Mouse (Mus musculus): ENCODE data around the gene G6pc3. TPM values are rescaled to one million over a fixed set of nuclear protein-coding genes. Genes with fewer than 3 reads are reported as not detected.

G6pc3 gene
- polyA plus RNA-seq, 1 experiment from 2014 or later, result 27.6 TPM

- Histone ChIP-seq H3K36me3 (no peaks in the 10 kb centered on the region), H3K9me3 (no peaks in the 10 kb centered on the region), H3K9ac (peak within 1 kb of the TSS; percentile 86), H3K4me2 (peak within 1 kb of the TSS; percentile 75), H3K4me1 (peaks cover 42% of the 10 kb centered on the region), H3K27me3 (no peaks in the 10 kb centered on the region), H3K4me3 (peak within 1 kb of the TSS; percentile 84), H3K27ac (peak within 1 kb of the TSS; percentile 86)
- WGBS, result under 1% methylated on average over 49 of the region's 49 CpGs
- peak; percentile 92 for ATAC-seq (ENCODE audit: insufficient number of reproducible peaks, low FRiP score, low TSS enrichment, low read depth)
Measured at GRCm38 (mm10) chr11:102230006-102230741, 40.8 kb downstream of the G6pc3 start, which contains the start of gene Hdac5. Gene Hdac5 (minus strand): TSS chr11:102230166.

GRCm38 (mm10) chr11:102236022-102236421 is 46.6 kb downstream of the G6pc3 start:
- no peak for ATAC-seq (ENCODE audit: insufficient number of reproducible peaks, low FRiP score, low TSS enrichment, low read depth)
- Histone ChIP-seq H3K27ac (no peak overlapping the region), H3K4me2 (no peak overlapping the region), H3K4me1 (no peaks in the 10 kb centered on the region), H3K36me3 (no peaks in the 10 kb centered on the region), H3K9me3 (no peaks in the 10 kb centered on the region), H3K9ac (no peak overlapping the region), H3K4me3 (no peak overlapping the region), H3K27me3 (no peaks in the 10 kb centered on the region)
- WGBS, result 58% methylated on average over 2 of the region's 2 CpGs

GRCm38 (mm10) chr11:102240636-102241035 is 51.2 kb downstream of the G6pc3 start:
- Histone ChIP-seq H3K4me3 (no peak overlapping the region), H3K9me3 (no peaks in the 10 kb centered on the region), H3K4me2 (no peak overlapping the region), H3K9ac (no peak overlapping the region), H3K4me1 (peaks cover 13% of the 10 kb centered on the region), H3K27ac (no peak overlapping the region), H3K36me3 (no peaks in the 10 kb centered on the region), H3K27me3 (no peaks in the 10 kb centered on the region)
- ATAC-seq (ENCODE audit: insufficient number of reproducible peaks, low FRiP score, low TSS enrichment, low read depth), result no peak
- 89% methylated on average over 6 of the region's 6 CpGs for WGBS

DNA sequence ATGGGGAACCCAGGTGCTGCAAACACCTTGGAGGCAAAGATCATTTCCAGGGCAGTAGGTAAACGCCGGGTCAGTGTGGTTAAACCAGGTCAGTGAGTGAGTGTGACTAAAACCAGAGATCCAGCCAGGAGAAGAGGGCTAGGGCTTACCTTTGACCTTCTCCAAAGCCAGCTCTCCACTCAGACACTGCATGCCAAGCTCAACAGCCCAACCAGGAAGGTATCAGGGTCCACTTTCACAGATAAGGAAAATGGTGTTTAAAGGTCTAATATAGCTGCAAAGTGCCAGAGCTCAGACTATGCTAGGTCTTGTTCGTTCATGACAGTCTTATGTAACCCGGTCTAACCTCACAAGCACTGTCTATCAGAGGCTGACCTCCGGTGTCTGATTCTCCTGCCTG is 51.8 kb downstream of the G6pc3 start:
- no peak overlapping the region for H3K9ac ChIP-seq
- WGBS, result 83% methylated on average over 5 of the region's 5 CpGs
- H3K4me1 ChIP-seq, result peaks cover 18% of the 10 kb centered on the region
- H3K27me3 ChIP-seq, result no peaks in the 10 kb centered on the region
- H3K4me3 ChIP-seq, result no peak overlapping the region
- H3K36me3 ChIP-seq, result no peaks in the 10 kb centered on the region
- no peak for ATAC-seq (ENCODE audit: insufficient number of reproducible peaks, low FRiP score, low TSS enrichment, low read depth)
- H3K4me2 ChIP-seq, result no peak overlapping the region
- no peak overlapping the region for H3K27ac ChIP-seq
- no peaks in the 10 kb centered on the region for H3K9me3 ChIP-seq

GRCm38 (mm10) chr11:102241874-102242273 is 52.5 kb downstream of the G6pc3 start:
- WGBS, result 55% methylated on average over 5 of the region's 5 CpGs
- Histone ChIP-seq H3K4me3 (no peak overlapping the region), H3K4me2 (no peak overlapping the region), H3K9ac (no peak overlapping the region), H3K27ac (no peak overlapping the region), H3K4me1 (peaks cover 20% of the 10 kb centered on the region), H3K27me3 (no peaks in the 10 kb centered on the region), H3K9me3 (no peaks in the 10 kb centered on the region), H3K36me3 (no peaks in the 10 kb centered on the region)
- ATAC-seq (ENCODE audit: insufficient number of reproducible peaks, low FRiP score, low TSS enrichment, low read depth), result no peak

Small RNA genes lying within 50 kb of the gene (microRNA-seq; reads per million reads assigned to microRNA genes)
- 0.61 reads per million for gene Mir8101

Other genes with a start within 250 kb of the G6pc3 start
- 0.16 and 0.50 TPM in 2 replicates for gene Sost, start 222.6 kb upstream of the G6pc3 start, polyA plus RNA-seq (2015; fragmentation: Nextera tagmentation; extraction: Ambion mirVana)
- gene Cfap97d1, start 205.3 kb upstream of the G6pc3 start, polyA plus RNA-seq (2015; fragmentation: Nextera tagmentation; extraction: Ambion mirVana), result not detected in 2 replicates
- 26.9 and 37.0 TPM in 2 replicates for gene Dusp3, start 202.6 kb upstream of the G6pc3 start, polyA plus RNA-seq (2015; fragmentation: Nextera tagmentation; extraction: Ambion mirVana)
- 5.8 and 6.0 TPM in 2 replicates for gene Mpp3, start 161.2 kb upstream of the G6pc3 start, polyA plus RNA-seq (2015; fragmentation: Nextera tagmentation; extraction: Ambion mirVana)
- gene Cd300lg, start 148.1 kb upstream of the G6pc3 start, polyA plus RNA-seq (2015; fragmentation: Nextera tagmentation; extraction: Ambion mirVana), result 2.2 and 2.4 TPM in 2 replicates
- 7.5 and 8.8 TPM in 2 replicates for gene Mpp2, start 101.1 kb upstream of the G6pc3 start, polyA plus RNA-seq (2015; fragmentation: Nextera tagmentation; extraction: Ambion mirVana)
- not detected in 2 replicates for gene Ppy, start 88.3 kb upstream of the G6pc3 start, polyA plus RNA-seq (2015; fragmentation: Nextera tagmentation; extraction: Ambion mirVana)
- gene Pyy, start 81.8 kb upstream of the G6pc3 start, polyA plus RNA-seq (2015; fragmentation: Nextera tagmentation; extraction: Ambion mirVana), result not detected in 2 replicates
- 0.12 and 0.14 TPM in 2 replicates for gene Nags, start 44.1 kb upstream of the G6pc3 start, polyA plus RNA-seq (2015; fragmentation: Nextera tagmentation; extraction: Ambion mirVana)
- 37.5 and 40.3 TPM in 2 replicates for gene Tmem101, start 33.2 kb upstream of the G6pc3 start, polyA plus RNA-seq (2015; fragmentation: Nextera tagmentation; extraction: Ambion mirVana)
- 119 and 130 TPM in 2 replicates for gene Lsm12, start 4.3 kb upstream of the G6pc3 start, polyA plus RNA-seq (2015; fragmentation: Nextera tagmentation; extraction: Ambion mirVana)
- 94.1 and 96.7 TPM in 2 replicates for gene Hdac5, start 40.5 kb downstream of the G6pc3 start, polyA plus RNA-seq (2015; fragmentation: Nextera tagmentation; extraction: Ambion mirVana)
- 13.0 and 13.8 TPM in 2 replicates for gene BC030867, start 59.3 kb downstream of the G6pc3 start, polyA plus RNA-seq (2015; fragmentation: Nextera tagmentation; extraction: Ambion mirVana)
- 0.20 and 0.24 TPM in 2 replicates for gene Asb16, start 79.1 kb downstream of the G6pc3 start, polyA plus RNA-seq (2015; fragmentation: Nextera tagmentation; extraction: Ambion mirVana)
- 53.4 and 53.9 TPM in 2 replicates for gene Tmub2, start 95.3 kb downstream of the G6pc3 start, polyA plus RNA-seq (2015; fragmentation: Nextera tagmentation; extraction: Ambion mirVana)
- 15.0 and 18.0 TPM in 2 replicates for gene Atxn7l3, start 107.0 kb downstream of the G6pc3 start, polyA plus RNA-seq (2015; fragmentation: Nextera tagmentation; extraction: Ambion mirVana)
- 76.0 and 85.7 TPM in 2 replicates for gene Ubtf, start 130.1 kb downstream of the G6pc3 start, polyA plus RNA-seq (2015; fragmentation: Nextera tagmentation; extraction: Ambion mirVana)
- 5.9 and 10.4 TPM in 2 replicates for gene Slc4a1, start 176.6 kb downstream of the G6pc3 start, polyA plus RNA-seq (2015; fragmentation: Nextera tagmentation; extraction: Ambion mirVana)
- gene Rundc3a, start 203.8 kb downstream of the G6pc3 start, polyA plus RNA-seq (2015; fragmentation: Nextera tagmentation; extraction: Ambion mirVana), result 1.2 and 1.6 TPM in 2 replicates
- gene Slc25a39, start 218.3 kb downstream of the G6pc3 start, polyA plus RNA-seq (2015; fragmentation: Nextera tagmentation; extraction: Ambion mirVana), result 184 and 195 TPM in 2 replicates
- 192 and 215 TPM in 2 replicates for gene Grn, start 240.7 kb downstream of the G6pc3 start, polyA plus RNA-seq (2015; fragmentation: Nextera tagmentation; extraction: Ambion mirVana)